Mouse (Mus musculus) layer of hippocampus, adult 9-11 months (tissue): ENCODE results near the gene Erfe.

Source experiments
- DNase-seq: peaks from one replicate; pipeline ENCODE4 v3.0.0; 2022

Erfe gene

DNA sequence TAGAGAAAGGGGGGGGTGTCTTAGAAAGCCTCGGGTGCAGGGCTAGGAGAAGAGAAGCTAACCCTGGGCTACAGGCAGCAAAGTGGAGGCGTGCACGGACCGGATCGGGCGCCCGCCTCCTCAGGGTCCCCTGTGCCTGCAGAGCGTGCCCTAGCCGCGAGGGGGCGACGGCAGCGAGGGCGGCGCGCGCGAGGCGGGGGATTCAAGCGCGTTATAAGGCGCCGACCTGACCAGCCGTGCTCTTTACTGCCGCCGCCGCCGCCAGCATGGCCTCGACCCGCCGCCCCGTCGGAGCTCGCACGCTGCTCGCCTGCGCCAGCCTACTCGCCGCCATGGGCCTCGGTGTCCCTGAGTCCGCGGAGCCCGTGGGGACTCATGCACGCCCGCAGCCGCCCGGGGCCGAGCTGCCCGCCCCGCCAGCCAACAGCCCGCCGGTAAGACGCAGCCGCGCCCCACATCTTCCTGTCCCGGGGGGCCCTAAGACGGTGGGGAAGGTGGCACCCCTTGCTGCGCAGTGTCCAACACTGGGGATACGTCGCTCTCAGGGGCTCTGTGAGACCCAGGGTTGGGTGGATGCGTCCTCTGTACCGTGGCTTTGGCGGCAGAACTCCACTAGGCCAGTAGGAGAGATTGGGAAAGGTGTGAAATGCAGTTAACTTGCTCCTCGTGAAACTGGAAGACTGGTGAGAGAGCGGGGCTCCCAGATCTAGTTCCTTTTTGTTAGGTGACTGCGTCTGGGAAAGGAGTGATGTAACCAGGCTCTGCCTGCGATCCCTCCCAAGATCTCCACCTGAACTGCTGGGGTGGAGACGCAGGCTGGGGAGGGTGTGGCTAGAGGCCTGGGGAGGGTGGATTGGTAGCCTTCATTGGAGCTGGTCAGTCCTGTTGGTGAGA lies at the start of gene Erfe:
Gene Erfe (plus strand): TSS at position 216 of the 894 bp plus-strand sequence.
- DNase-seq = no peak

DNA sequence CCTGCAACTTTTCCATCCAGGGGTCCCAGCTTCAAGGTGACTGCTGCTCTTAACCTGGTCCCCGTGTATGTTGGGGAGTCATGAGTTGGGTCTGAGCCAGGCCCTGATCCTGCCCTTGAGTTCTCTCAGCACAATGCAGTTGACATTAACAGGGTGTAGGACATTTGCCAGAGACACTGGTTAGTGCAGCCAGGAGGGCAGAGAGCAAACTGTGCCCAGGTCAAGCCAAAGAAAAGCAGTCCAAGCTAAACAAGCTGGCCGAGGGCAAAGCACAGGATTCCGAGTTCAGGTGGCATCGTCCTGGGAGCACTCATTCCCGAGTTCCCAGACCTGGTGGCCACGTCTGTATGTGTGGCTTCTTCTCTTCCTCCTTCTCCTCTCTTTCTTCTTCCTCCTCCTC lies 48.6 kb upstream of the Erfe start:
- DNase-seq = no peak

DNA sequence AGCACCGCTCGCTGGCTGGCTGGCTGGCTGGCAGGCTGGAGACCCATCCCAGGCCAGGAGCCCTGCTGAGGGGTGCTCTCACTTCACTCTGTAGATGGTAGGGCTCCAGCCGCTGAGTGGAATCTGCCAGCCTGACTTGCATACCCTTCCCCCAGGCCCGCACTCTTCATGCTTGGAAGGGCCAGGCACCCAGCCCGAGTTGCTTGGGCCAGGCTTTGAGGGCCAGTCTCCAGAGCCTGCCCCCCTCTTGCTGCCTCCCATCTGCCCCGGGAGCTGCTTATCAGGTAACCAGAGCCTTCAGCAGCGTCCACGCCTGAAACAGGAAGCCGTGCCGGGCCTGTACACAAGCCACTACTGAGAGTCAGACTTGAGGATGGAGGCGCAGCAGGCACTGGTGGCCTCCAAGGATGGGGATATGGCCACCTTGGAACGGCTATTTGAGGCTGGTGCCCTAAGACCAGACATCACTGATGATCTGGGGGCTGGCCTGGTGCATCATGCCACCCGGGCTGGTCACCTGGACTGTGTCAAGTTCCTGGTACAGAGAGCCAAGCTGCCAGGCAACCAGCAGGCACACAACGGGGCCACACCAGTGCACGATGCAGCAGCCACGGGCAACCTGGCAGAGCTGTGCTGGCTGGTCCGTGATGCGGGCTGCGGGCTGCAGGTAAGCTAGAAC lies 44.3 kb upstream of the Erfe start, which contains the start of gene Espnl:
Gene Espnl (plus strand): TSS at position 316 of the 679 bp plus-strand sequence.
- no peak for DNase-seq

DNA sequence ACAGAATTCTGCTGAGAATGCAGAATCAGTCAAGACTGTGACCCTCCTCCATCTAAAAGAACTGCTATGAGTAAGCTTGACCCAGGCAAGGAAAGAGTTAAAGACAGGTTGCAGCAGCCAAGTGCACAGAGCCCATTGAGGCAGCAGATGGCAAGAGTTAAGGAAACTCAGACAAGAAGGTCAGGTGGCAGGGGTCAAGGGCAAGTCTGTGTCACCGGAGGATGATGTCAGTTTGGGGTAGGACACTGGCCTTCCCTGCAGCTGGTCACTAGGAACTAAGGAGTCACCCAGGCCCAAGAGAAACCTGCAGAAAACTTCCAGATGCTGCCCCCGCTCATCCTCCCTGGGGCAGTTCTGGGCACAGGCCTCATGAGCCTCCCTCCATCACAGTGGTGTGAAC lies 41.6 kb upstream of the Erfe start:
- DNase-seq = no peak

DNA sequence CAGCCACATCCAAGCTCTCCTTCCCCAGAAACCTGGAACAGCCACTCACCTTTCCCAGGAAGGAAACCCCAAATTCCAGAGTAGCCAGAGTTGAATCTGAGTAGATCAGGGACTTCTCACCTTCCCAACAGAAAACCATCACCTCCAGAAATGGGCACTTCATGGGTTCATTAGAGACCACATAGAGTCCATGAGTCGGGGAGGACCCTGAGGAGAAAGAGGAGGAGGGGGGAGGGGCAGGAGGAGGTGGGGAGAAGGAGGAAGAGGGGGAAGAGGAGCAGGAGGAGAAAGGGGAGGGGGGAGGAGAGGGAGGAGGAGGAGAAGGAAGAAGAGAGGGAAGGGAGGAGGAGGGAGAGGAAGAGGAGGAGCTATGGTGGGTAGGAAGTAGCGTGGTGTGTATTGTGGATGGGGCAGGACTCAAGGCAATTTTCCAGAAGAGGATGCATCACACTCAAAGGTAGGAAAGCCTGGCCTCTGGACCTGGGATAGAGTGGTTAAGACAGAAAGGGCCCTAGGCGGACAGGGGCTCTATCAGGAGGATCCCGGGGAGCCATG lies 40.7 kb upstream of the Erfe start:
- no peak for DNase-seq

DNA sequence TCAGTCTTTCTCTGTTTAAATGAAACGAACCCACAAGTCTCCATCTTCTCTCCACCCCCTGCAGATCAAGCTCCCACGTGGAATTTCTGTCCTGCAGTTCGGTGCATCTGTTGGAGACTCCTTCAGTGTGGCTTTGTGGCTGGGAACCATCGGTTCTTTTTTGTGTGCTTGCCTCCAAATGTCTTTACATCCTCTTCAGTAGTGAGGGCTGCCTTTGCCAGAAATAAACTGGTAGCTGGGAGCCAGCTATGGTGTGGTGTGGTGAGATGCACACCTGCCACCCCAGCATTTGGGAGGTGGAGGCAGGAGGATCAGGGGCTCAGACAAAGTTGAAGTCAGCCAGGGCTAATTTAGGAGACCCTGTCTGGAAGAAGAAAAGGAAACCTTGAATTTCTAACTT lies 34.1 kb upstream of the Erfe start:
- peak; percentile 40 for DNase-seq

DNA sequence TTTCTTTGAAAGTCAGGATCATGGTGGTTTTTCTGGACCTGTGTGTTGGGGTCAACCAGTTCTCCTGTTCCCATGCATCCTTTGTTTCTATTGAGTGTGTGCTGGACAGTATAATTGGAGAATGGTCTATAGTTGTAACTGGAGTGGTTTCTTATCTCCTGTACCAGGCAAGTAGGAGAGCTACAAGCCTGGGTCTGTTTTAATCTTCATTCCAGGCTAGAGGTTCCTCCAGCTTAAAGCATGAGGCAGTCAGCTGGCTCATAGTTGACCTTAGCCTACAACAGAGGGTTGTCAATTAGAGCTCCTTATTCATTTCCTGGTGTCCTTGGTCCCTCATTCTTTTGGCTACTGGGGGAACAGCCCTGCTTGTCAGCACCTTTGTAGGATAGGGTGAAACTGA lies 32.6 kb upstream of the Erfe start:
- no peak for DNase-seq

DNA sequence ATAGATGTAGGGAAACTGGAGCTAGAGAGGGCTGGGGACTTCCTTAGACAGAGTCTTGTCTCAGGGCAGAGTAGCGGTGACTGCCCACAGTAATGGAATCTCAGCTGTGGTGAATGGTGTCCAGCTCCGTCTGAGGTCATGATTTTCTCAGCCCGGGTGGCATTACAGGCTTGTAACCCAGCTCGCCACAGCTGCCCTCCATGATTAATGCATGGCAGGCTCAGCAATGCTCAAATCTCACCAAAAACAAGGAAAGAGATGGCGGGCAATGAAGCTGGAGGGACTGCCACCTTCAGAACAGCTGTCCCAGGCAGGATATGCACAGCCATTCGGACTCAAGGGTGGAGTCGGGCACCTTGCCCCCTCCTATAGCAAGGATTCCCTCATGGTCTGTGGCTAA lies 28.9 kb upstream of the Erfe start:
- no peak for DNase-seq

DNA sequence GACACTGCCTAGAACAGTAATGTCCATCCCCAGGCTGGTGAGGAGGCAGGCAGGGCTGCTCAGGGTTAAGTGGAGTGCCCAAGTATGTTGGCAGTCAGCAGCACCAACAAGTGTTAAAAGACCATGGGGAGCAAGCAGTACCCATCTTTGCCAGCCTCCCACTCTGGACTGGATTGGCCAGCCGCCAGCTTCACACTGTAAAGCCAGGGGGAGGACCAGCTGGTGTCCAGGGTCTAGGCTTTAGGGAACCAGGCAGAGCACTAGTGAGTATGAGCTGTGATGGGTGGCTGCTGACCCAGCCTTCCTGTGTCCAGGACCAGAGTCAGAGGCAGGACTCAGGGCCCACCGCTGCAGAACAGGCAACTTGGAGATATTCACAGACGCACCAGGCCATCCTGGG lies 22.2 kb upstream of the Erfe start:
- DNase-seq = no peak

DNA sequence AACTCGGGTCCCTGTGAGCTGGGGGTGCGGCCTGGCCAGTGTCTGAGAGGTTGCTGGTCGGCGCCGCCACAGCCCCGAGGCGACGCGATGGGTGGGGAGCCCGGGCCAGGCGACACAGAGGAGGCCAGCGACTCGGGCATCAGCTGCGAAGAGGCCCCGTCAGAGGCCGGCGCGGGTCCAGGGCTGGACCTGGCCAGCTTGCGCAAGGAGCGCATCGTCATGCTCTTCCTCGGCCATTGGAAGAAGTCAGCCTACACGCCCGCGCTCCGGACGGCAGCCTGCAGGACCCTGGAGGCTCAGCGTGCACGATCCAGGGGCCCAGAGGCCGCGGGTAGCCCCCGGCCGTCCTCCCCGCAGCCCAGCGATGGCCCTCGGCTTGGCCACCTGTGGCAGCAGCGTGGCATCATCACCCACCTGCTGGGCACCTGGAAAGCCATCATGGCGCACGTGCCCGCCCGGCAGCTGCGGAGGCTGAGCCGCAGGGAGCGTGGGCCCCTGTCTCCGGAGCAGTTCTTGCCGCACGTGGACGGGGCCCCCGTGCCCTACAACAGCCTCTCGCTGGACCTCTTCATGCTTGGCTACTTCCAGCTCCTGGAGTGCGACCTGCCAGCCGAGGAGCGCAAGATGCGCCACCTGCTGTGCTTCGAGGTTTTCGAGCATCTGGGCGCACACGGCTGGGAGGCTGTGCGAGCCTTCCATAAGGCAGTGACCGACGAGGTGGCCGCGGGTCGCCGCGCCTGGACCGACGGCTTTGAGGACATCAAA lies 21.1 kb upstream of the Erfe start:
- no peak for DNase-seq

DNA sequence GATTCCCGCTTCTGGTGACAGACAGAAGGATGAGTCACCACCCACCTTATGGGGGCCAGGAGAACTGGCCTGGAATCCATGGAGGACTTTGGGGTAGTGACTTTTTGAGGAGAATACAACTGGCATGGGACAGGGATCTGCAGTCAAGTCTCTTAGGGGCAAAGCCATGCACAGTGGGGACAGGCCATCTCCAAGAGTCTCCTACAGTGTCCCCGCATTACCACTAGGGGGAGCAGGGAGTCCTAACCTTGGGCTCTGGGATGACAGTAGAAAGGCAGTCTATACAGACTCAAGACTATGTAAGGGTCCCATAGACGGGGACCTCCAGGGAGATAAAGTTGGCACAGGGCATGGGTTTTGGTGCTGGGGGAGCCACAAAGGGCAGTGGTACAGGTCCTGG lies 19.3 kb upstream of the Erfe start:
- peak; percentile 22 for DNase-seq

DNA sequence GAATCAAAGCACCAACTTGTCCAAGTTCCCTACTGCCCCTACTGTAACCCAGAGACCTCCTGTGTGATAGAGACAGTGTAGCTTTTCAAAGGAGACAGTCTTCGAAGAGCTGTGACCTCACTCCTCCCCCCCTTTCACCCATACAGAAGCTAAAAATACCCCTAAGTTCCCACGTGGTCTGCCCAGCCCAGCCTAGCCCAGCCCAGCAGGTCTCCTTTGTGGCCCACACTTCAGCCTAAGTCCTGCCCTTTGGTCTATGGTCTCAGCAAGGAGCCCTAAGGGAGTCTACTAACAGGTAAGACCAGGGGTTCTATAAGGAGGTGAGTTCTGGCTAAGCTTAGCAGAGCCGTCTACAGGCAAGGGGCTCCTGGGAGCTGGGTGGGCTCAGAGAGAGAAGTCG lies 15.4 kb upstream of the Erfe start, which contains the start of gene Klhl30:
Gene Klhl30 (plus strand): TSS at position 176 of the 400 bp plus-strand sequence.
- no peak for DNase-seq

DNA sequence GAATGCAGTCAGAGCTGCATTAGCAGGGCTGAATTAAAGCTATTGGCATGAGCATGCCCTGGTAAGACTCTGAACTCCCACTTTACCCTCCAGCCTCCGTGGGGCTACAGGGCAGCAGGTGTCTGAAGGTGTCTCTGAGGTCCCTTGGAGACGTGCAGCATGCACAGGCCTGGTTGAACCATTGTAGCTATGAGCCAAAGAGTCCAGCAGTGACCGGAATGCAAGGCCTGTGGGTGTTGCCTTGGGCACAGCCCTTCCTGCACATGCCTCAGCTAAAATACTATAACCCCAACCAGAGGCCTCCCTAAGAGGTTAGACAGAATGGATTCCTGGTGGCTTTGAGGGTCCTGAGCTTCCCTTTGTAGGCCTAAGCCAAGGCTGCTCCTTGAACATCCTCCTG lies 15.0 kb upstream of the Erfe start:
- DNase-seq = no peak

DNA sequence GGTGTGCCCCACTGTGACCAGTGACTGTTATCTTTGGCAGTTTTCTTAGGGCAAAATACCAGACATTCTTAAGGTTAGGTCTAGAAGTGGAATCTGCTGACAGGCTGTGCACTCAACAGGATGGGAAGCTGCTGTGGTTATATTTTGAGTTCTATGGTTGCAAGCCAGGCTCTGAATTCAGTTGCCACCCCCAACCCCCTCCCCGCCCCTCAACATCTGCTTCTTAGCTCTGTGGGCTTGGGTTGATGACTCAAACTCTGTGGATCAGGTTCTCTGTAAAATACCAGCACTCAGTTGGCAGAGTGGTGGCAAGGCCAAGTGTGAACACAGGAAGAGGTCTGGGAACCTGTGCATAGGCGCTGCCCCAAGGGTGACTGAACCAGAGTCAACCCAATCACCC lies 14.0 kb upstream of the Erfe start:
- DNase-seq = no peak

DNA sequence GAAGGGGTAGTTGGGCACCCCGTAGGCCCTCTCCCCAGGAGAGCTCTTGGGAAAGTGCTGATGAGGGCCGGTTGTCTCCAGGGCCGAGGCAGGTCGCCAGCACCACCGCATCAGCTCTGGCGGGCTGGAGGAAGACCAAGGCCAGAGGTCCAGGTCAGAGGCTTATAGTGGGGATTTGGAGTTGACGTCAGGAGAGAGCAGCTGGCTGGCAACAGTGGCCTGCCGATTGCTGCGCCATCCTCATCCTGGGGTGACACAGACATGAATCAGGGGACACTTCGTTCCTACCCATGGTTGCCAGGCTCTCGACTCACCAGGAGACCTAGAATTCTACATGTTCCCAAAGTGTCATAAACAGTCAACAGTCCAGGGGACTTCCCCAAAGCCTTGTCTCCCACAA lies 10.1 kb upstream of the Erfe start:
- DNase-seq = no peak

DNA sequence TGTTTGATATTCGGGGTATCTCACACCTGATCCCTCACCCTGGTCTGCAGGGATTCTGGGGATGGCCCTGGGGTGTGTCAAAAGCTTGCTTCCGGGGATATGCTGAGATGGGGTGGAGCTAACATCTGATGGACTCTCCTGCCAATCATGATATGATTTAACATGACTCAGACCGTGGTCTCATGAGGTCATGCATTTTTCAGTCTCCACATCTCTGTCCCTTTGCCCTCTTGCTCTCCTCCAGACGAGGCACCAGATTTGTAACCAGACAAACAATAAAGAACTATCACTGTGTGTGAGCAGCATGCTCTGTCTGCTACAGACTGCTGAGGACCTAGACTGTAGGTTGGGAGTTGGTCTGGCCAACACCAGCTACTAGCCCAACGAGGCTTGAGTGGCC lies 4.1 kb upstream of the Erfe start:
- no peak for DNase-seq

DNA sequence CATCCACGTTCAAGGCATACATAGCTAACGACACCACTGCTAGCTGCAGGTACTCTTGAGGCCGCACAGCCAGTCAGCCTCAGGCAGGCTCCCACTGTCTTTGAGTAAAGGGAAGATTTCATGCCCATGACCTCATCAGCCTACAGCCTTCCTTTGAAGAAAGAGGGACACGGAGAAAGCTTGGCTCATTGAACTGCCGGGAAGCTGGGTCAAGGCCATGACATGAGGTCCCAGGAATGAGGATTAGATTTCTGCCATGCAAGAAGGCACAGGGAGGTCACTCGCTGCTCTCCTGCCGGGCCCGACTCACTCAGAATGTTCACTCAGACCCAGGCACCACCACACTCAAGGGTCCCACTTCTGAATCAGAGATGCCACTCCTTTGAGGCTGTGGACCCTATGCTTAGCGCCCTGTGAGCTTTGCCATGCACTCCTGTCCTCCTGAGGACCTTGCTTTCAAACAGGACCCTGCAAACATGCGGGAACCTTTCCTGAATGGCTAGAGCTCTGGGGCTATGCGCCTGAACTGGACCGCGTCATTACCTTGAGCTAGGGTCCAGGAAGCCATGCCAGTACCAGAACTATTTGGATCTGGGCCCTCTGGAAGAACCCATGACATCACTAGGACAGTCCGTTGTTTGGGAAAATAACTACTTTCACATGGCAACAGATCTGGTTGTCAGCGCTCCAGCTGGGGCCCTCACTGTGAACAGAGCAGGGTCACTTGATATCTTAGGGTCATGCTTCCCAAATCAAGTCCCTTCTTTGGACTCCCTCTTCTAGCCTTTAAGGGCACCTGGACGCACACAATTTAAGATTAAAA lies 1.2 kb upstream of the Erfe start:
- DNase-seq = no peak

DNA sequence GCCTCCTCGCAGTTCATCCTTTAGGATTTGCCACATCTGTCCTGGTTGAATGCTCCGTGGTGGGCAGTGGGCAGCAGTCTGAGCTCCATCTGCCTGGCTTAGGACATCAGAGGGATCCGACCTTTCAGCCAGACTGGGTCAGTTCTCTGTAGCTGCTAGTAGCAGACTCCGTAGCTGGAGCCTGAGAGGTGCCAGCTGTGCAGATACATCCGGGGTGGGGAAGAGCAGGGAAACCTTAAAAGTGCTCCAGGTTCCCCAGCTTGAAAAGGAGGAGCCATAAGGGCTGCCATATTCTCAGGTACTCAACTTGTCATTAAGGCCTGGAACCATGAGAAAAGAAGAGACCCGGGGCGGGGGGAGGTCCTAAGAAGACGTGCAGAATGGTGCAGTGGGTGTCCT lies 415 bp upstream of the Erfe start:
- DNase-seq = no peak

DNA sequence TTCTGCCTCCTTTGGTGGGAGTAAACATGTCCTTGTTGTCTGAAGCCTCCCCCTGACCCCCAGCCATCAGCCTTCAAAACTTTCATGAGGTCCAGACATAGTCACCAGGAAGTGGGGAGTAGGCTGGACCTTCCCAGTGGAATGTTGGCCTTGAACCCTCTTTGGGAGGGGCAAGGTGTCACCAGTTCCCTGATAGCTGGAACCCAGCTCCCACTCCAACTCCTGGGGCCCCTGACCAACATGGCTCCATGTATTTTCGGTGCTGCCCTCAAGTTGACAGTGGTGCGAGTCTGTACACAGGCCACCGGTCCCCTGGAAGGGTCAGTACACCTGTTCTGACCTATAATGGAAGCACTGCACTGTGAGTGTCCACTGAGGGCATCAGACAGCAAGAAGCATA lies 1.1 kb downstream of the Erfe start:
- DNase-seq = no peak

DNA sequence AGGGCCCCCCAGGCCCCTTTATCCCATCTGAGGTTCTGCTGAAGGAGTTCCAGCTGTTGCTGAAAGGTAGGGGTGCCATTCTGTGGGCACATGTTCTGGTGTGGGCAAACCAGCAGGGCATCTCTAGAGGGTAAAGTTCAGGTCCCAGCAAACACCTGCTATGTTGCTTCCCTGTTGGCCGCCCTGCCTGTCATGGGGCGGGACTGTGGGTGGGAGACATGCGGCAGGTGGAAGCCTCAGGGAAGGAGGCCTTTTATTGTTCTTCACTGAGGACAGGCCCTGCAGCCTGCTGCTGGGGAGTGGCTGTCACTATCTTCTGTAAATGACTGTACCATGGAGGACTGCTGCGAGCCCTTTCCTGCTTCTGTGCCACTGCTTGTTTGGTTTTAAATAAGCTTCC lies 3.2 kb downstream of the Erfe start:
- no peak for DNase-seq

DNA sequence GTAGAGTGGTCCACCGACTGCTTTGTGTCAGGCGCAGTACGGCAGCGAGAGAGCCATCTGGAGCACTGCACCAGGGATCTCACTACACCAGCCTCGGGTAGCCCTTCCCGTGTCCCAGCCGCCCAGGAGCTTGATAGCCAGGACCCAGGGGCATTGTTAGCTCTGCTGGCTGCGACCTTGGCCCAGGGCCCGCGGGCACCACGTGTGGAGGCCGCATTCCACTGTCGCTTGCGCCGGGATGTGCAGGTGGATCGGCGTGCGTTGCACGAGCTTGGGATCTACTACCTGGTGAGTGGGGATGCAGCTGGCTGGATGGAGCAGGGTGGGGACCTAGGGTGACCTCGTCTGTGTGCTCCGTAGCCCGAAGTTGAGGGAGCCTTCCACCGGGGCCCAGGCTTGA lies 3.8 kb downstream of the Erfe start:
- DNase-seq = no peak

DNA sequence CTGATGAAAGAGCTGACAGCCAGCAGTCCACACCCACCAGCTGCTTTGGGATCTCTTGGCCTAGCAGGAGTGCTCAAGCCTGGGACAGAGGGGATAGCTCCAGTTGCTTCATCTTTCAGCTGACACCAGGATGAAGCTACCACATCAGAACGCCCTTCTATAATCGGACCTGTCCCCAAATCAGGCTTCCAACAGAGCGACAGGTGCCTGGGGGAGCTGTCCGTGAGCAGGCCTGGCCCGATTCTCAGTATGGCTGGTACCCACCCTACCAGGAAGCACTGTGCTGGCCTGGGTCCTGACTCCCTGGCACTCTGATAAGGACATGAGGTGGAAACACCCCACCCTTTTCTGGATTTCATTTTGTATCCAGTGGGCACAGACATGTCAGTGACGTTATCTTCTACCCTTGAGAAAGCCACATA lies 7.2 kb downstream of the Erfe start:
- no peak for DNase-seq
